Mouse (Mus musculus) 3134 (cell line): ENCODE results near the gene Slc22a6.

Experiments
- DNase-seq: peaks from one replicate; pipeline ENCODE4 v3.0.0-alpha.2; 2011; ENCODE audit warnings: low spot score; ENCODE audit not compliant: insufficient read length; ENCODE audit errors: extremely low read depth

The Slc22a6 gene

GRCm38 (mm10) chr19:8617904-8618303, at the start of gene Slc22a6:
TSS of gene Slc22a6 (plus strand) at chr19:8618039.
- no peak for DNase-seq

DNA sequence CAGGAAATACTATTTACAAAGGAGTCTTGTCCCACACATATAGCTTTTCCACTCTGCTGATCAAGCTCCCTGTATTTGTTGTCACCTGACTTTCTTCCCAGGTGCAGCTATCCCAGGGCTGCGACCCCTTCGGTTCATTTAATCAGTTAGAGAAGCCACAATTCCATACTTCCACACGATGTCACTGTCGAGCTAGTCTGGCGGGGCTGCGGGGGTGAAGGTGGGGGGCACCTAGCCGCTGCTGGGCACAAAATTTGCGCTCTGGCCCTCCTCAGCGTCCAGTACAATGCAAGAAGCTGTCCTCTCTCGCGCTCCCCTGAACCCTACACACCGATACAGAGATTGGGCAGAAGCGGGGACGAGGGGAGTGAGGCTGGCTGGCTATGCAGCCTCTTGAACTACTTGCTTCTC, 48.4 kb upstream of the Slc22a6 start:
- no peak for DNase-seq

DNA sequence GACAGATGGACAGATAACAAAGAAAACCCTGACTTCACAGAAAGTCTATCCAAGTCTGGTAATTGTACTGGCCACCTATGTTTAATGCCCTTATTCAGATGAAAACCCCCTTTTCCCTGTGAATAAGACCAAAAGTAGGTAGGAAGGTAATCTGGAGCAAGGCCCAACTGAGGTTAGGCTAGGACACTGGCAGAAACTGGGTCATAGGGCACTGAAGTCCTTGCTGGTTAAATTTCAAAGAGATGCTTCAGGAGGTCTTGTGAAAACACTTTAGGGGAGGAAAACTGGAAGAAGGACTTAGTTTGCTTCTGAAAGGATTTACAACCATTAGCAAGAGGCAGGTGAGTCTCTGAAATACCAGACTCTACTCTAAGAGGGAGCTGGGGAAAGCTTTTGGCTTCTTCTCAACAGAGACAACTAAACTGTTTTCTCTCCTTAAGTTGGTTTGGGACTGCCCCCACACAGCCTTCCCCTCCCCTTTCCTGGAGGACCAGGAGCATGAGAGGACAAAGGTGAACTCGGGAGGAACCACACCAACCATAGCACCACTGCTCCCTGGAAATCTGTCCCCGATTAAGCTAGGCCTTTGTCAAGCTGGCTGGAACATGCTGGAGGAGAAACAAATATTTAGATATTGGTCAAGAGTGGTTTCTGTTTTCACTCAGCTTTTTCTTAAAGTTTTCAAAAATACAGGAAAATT, 47.3 kb upstream of the Slc22a6 start:
- no peak for DNase-seq

DNA sequence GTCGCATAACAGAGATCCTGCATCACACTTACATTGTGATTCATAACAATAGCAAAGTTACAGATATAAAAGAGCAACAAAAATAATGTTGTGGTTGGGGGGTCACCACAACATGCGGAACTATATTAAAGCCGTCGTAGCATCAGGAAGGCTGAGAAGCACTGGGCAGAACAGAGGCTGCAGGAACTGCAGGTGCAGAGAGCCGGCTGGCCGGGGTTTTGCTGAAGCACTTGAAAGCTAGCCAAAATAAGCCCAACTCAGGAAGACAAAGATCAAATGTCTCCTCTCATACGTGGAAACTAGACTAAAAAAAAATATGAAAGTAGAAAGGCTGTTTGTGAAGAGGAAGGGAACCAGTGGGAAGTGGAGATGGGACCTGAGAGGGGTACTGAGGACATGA, 46.1 kb upstream of the Slc22a6 start:
- DNase-seq: no peak

- no peak for DNase-seq
Measured at GRCm38 (mm10) chr19:8572485-8572884, 45.4 kb upstream of the Slc22a6 start.

DNA sequence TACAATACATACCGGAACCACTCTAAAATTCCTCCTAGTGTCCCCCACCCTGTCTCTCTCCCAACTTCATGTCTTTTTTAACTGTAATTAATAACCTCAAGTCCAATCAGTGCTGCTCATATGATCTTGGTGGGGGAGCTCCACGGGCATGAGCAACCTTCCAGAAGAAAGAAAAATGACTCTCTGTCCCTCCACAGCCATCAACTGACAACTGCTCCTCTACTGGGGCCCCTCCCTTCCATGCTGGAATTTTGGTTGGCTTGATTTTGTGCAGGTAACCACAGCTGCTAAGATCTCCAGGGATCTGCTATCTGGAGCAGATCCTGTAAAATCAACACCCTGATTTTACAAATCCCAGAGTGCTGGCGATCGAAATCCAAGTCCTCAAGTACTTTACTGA, 40.4 kb upstream of the Slc22a6 start:
- no peak for DNase-seq

DNA sequence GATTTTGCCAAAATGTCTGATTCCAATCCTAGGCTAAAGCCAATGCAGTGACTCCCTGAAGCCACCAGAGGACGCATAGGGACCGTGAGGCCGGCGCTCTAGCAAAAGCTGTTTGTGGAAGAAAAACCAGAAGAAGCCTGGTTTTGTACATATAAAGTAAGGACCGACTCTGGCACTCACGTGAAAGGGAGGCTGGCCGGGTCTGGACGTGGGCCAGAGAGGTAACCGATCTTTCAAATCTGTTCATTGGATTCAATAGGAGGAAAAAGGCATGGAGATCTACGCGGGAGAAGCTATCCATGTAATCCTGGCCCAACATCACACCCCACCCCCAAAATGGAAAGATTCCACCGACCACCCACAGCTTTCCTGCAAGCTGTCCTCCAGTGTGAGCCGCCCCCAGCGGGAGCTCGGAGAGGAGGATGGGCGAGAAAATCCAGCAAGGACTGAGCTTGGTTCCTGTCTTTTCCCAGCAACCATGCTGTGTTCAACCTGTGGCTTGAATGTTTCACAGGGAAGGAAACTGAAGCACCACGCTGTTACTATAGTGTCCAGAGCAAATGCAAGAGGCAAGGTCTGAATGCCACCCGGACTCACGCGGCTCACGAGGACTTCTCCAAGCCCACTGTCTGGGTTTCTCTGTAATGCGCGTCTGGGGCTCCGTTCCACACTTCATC, 39.4 kb upstream of the Slc22a6 start:
- no peak for DNase-seq

DNA sequence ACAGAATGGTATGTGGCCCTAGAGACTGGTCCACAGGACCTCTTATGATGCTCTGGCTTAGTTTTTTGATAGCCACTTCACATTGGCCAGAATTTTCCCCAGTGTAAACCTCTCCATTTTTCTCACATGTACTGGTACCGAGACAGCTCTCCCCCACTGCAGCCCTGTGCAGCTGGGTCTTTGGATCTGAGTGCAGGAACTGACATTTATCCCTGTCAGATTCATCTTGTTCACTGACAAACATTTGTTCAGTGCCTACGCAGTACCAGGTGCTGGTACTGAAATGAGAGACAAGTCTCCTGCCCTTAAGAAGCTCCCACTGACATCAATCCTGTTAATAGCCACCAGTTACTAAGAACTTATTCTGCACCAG, 38.9 kb upstream of the Slc22a6 start:
- DNase-seq: no peak

DNA sequence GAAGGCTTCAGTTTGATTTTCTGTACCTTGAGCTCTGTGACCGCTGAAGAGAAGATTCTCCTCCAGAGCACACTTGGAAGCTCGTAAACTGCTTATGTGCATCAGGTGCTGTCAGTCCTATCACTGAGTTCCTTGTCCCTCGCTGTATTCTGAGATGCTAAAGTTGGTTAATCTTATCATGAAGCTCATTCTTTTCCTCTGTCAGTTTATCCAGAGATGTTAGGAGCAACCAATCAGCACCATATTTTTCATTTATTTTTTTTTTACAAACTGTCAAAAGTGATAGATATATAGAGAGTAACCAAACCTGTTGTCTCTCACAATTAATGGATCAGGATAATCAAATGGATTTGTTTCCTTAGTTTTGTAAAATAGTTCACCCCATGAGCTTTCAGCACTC, 32.5 kb upstream of the Slc22a6 start:
- DNase-seq: no peak

DNA sequence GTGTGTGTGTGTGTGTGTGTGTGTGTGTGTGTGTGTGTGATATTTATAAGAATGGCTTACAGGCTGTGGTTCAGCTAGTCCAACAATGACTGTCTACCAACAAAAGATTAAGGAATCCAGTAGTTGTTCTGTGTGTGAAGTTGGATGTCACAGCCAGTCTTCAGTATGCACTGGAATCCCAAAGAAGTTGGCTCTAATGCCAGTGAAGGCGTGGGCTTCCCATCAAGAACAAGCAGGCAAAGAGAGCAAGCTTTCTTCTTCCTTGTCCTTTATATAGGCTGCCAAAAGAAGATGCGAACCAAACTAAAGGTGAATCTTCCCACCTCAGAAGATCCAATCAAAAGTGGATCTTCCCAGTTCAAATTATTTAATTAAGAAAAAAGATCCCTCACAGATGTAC, 31.9 kb upstream of the Slc22a6 start:
- DNase-seq: no peak

GRCm38 (mm10) chr19:8586350-8586749, 31.5 kb upstream of the Slc22a6 start:
- DNase-seq: no peak

GRCm38 (mm10) chr19:8587315-8587714, 30.5 kb upstream of the Slc22a6 start:
- DNase-seq: no peak

DNA sequence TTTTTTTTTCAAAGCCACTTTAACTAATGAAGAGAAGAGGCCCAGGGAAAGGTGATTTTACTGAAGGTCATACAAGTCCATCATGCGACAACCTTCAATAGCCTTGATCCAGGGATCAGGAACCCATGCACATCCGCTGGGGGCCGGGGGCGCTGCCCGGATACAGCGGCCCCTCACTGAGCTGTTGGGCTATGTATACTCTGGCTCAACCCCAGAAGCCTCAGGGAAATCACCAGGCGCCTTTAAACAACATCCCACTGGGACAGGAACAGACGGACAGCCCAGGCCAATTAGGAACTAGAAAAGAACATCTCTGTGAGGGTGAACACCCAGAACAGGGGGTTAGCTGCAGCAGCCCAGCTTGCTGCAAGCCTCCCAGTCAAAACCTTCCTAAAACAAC, 26.9 kb upstream of the Slc22a6 start, which contains the start of gene Slc22a8:
TSS of gene Slc22a8 (plus strand) at position 301 of the 400 bp plus-strand sequence.
- no peak for DNase-seq

DNA sequence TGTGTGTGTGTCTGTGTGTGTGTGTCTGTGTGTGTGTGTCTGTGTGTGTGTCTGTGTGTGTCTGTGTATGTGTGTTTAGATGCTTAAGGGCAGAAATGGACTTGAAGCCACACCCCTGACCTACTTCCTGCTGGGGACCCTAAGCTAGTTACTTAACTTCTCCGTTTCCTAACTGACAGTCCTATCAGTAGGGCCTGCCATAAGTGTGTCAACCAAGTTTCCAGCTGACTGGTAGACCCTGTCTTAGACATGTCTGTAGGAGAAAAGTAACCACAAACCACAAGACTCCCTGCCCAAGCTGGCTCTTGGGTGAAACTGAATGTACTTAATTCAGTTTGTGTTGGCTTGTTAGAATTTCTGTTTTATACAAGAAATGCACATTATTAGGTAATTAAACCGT, 25.7 kb upstream of the Slc22a6 start:
- no peak for DNase-seq

DNA sequence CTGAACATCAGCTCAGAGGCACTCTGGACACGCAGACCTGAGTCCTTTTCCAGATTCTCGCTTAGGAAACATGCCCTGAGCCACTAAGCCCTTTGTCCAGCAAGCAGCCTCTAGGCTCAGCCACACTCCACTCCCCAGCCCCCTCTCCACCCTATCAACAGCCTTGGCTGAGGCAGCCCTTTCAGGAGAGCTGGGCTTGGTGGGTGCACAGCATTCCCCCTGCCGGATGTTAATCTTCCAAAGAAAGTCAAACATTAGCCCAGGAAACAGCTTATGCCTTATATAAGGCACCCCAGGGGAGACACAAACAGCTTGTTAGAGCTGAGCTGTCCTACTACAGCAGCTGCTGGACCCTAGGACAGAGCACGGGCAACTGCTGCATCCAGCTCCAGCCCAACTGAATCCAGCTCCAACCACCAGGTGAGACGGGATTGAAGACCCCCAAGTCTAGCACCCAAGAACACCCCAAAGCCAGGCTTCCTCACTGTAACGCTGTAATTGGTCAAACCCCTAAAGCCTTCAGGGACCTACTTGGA, 24.9 kb upstream of the Slc22a6 start:
- DNase-seq: no peak

GRCm38 (mm10) chr19:8593833-8594232, 24.0 kb upstream of the Slc22a6 start:
- DNase-seq: no peak

DNA sequence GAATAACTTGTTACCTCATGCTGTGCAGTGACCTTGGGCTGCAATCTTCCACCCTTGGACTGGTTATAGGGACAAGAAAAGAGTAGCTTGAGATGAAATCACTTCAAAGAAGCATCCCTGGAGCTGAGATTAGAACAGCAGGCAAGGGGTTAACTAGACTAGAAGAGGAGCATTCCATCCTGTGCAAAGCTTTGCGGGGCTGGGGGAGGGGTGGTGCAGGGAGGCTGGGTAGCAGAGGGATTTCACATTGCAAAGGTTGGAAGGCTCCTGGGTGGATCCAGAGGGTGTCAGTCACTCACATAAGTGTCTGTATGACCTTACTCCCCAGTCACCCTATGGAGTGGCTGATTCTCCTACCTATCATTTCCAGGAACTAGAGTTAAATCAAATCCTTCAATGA, 23.3 kb upstream of the Slc22a6 start:
- DNase-seq: no peak

DNA sequence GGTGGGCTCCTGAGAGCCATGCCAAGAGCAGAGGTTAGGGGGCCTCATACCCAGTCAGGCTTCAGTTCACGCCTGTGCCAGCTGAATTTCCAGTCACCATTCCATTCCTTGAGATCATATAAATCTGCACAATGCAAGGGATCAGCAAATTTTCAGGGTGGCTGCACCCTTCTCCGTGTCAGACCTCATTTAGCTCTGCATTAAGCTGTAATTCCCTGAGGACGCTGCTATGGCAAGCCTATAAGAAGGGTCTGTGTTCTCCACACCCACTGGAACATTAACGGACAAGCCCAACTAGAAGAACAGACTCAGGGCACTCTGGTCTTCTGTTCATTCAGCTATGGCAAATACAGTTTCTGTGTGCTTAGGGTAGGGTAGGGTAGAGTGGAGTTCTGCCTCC, 20.6 kb upstream of the Slc22a6 start:
- no peak for DNase-seq

DNA sequence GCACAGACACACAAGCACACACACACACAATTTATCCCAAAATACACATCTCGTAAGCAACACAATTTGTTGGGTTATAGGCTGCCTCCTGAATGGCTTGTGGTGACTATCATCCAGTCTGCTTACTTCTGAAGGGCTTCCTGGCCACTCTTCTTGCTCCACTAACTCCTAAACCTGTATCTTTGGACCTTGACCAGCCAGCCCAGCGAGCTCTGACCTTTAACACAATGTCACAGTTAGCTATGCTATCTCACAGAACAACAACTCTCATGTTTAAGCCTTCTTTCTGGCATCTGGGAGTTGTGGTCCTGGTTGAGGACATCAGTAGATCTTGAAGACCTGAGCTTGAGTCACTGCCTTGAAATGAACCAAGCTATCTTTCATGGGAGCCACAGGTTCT, 18.6 kb upstream of the Slc22a6 start:
- DNase-seq: no peak

- DNase-seq: no peak
Measured at GRCm38 (mm10) chr19:8601922-8602321, 15.9 kb upstream of the Slc22a6 start.

- DNase-seq: no peak
Measured at GRCm38 (mm10) chr19:8602914-8603313, 14.9 kb upstream of the Slc22a6 start.

DNA sequence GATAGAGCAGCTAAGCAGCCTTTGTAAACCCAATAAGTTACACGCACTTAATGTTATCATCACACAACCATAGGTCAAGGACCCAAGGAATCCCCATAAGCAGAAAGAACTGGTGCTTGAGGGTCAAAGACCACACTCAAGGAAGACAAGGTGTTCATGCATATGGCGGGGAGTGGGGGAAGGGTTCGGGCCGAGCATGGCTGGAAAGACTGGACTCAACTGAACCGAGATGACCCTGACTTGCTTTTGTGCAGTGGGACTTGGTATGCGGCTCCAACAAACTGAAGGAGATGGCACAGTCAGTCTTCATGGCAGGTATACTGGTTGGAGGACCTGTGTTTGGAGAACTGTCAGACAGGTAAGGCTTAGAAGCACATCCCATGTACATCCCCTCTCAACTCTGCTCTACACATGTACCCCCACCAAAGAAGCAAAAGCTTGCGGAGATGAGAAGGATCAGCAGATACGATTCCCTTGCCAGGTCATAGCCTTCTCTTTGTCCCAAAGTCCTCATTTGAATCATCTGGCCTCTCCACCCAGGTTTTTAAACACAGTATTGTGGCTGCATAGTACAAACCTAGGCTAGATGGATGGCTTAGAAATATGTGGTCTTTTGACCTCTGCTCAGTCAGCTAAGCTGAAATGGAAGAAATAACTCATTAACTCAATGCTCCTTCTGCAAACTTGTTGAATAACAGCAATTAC, 13.2 kb upstream of the Slc22a6 start:
- no peak for DNase-seq
